Mouse (Mus musculus): ENCODE measurements at regions not wholly inside any gene's neighbourhood (a gene's known extent, or its start where the extent isn't known, plus 50 kb on each side); places are given as distances from the start of the nearest gene placed in this dataset.

DNA sequence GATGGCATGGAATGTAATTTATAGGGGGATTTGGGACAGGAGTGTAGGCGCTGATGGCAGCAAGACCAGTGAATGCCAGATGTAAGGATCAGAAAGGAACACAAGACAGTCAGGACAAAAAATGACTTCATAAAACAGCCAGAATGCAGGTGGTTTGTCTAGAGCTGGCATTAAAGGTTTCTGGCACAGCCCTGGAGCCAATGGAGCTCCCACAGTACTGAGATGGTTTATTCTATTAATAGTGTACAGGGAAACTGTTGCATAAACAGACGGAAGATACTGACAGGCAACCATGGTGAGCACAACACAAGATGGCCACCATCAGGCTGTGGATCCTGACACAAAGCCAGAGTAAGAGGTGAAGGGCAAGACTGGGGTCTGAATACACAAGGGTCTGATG lies 90.8 kb downstream of the Chst1 start:
- Histone ChIP-seq H3K27me3 (ENCODE audit: control insufficient read depth, insufficient read depth, low read length) (no peaks in the 10 kb centered on the region), H3K27ac (ENCODE audit: insufficient read depth, low read length) (no peak overlapping the region), H3K36me3 (ENCODE audit: control insufficient read depth, insufficient read depth, low read length) (no peaks in the 10 kb centered on the region), H3K4me3 (ENCODE audit: extremely low read depth, insufficient read depth, insufficient read length) (no peak overlapping the region), H3K4me1 (ENCODE audit: control insufficient read depth, insufficient read depth, insufficient read length) (no peaks in the 10 kb centered on the region)
- no peak for TF ChIP-seq POLR2A (IDR thresholded peaks at IDR 0.05; ENCODE audit: low read depth, low read length)
- no peak for TF ChIP-seq CTCF (IDR thresholded peaks at IDR 0.05; ENCODE audit: extremely low read depth, insufficient read depth, insufficient read length, insufficient replicate concordance)
- DNase-seq (ENCODE audit: low read depth in 1 of 2, low spot score in 2 of 2) = no peak
- 77% methylated on average over 2 of the region's 2 CpGs for WGBS

DNA sequence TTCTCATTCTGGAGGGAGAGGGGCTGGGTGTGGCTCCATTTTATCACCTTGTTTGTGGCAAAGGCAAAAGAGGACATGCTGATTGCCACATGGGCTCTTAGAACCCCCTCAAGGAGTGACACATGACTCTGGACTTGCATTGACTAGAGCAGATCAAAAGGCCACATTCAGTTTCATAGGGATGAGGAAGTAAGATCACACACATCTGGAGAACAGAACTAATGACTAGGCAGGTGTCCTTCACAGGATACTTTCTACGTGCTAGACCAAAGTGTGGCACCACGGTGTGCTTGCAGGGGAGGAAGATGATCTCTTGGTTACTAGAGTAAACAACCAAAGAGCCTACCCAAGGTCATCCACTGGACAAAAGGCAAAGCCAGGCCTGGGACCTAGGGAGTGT lies 91.9 kb downstream of the Chst1 start:
- H3K27ac ChIP-seq (ENCODE audit: insufficient read depth, low read length) = no peak overlapping the region
- no peaks in the 10 kb centered on the region for H3K36me3 ChIP-seq (ENCODE audit: control insufficient read depth, insufficient read depth, low read length)
- no peak for TF ChIP-seq POLR2A (IDR thresholded peaks at IDR 0.05; ENCODE audit: low read depth, low read length)
- no peak for TF ChIP-seq CTCF (IDR thresholded peaks at IDR 0.05; ENCODE audit: extremely low read depth, insufficient read depth, insufficient read length, insufficient replicate concordance)
- DNase-seq (ENCODE audit: low read depth in 1 of 2, low spot score in 2 of 2) = no peak
- H3K27me3 ChIP-seq (ENCODE audit: control insufficient read depth, insufficient read depth, low read length) = no peaks in the 10 kb centered on the region
- no peaks in the 10 kb centered on the region for H3K4me1 ChIP-seq (ENCODE audit: control insufficient read depth, insufficient read depth, insufficient read length)
- H3K4me3 ChIP-seq (ENCODE audit: extremely low read depth, insufficient read depth, insufficient read length) = no peak overlapping the region
- WGBS = 36% methylated on average over 2 of the region's 2 CpGs

DNA sequence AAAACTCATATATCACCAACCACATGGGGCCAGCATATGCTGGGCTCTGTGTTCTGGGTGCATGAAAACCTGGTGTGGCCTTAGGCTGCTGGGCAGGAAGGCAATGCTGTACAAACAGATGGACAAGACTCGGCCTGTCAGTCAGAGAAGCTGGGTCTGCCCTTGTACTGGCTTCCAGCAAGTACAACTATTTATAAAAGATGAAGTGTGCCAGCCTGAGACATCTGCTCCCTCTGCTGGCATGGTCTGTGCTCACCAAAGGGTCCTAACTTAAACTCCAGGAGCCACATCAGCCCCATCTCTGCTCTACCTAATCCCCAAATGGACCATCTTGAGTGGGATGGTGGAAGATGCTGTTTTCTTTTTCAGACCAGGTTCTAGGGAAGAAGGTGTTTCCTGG lies 93.1 kb downstream of the Chst1 start:
- Histone ChIP-seq H3K27me3 (ENCODE audit: control insufficient read depth, insufficient read depth, low read length) (no peaks in the 10 kb centered on the region), H3K36me3 (ENCODE audit: control insufficient read depth, insufficient read depth, low read length) (no peaks in the 10 kb centered on the region), H3K4me1 (ENCODE audit: control insufficient read depth, insufficient read depth, insufficient read length) (no peaks in the 10 kb centered on the region), H3K4me3 (ENCODE audit: extremely low read depth, insufficient read depth, insufficient read length) (no peak overlapping the region), H3K27ac (ENCODE audit: insufficient read depth, low read length) (no peak overlapping the region)
- TF ChIP-seq POLR2A (IDR thresholded peaks at IDR 0.05; ENCODE audit: low read depth, low read length) (no peak), CTCF (IDR thresholded peaks at IDR 0.05; ENCODE audit: extremely low read depth, insufficient read depth, insufficient read length, insufficient replicate concordance) (no peak)
- WGBS = 77% methylated on average over 1 of the region's 1 CpGs
- no peak for DNase-seq (ENCODE audit: low read depth in 1 of 2, low spot score in 2 of 2)

DNA sequence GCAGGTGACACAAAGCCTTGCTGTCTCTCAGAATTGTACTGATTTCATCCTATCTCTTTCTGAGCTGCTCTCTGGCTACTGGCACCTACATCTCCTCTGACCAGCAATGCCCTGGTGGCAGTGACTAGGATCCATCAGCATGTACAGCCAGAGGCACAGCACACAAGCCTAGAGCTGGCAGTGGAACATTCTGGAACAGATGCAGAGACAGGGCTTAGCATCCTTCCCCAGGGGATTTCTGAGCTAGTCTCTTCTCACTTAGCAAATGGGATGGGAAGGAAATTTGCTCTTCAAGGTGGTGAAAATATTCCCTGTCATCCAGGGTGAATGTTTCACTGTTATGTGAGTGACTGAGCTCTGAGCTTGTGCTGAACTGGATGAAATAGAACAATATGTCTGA lies 93.5 kb downstream of the Chst1 start:
- no peak for DNase-seq (ENCODE audit: low read depth in 1 of 2, low spot score in 2 of 2)
- Histone ChIP-seq H3K27ac (ENCODE audit: insufficient read depth, low read length) (no peak overlapping the region), H3K27me3 (ENCODE audit: control insufficient read depth, insufficient read depth, low read length) (no peaks in the 10 kb centered on the region), H3K4me1 (ENCODE audit: control insufficient read depth, insufficient read depth, insufficient read length) (no peaks in the 10 kb centered on the region), H3K4me3 (ENCODE audit: extremely low read depth, insufficient read depth, insufficient read length) (no peak overlapping the region), H3K36me3 (ENCODE audit: control insufficient read depth, insufficient read depth, low read length) (no peaks in the 10 kb centered on the region)
- TF ChIP-seq POLR2A (IDR thresholded peaks at IDR 0.05; ENCODE audit: low read depth, low read length) (no peak), CTCF (IDR thresholded peaks at IDR 0.05; ENCODE audit: extremely low read depth, insufficient read depth, insufficient read length, insufficient replicate concordance) (no peak)

DNA sequence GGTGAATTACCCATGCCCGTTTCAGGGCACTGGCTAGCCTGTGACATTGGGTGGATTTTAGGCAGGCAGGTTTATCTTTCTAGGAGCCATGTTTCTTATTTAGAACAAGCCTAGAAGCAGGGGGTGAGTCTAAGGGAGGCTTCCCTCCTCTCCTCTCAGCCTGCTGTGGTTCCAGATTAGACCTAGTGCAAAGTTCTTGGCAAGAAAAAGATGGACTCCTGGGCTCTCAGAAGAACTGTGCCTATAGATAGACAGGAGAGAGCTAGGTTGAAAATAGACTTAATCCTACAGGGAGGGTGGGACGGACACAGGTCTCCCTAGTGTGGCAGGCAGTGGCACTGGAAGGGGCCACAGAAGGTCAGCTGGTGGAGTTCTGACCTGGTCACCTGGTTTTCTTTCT lies 95.3 kb downstream of the Chst1 start:
- no peaks in the 10 kb centered on the region for H3K27me3 ChIP-seq (ENCODE audit: control insufficient read depth, insufficient read depth, low read length)
- no peaks in the 10 kb centered on the region for H3K4me1 ChIP-seq (ENCODE audit: control insufficient read depth, insufficient read depth, insufficient read length)
- TF ChIP-seq POLR2A (IDR thresholded peaks at IDR 0.05; ENCODE audit: low read depth, low read length) (no peak), CTCF (IDR thresholded peaks at IDR 0.05; ENCODE audit: extremely low read depth, insufficient read depth, insufficient read length, insufficient replicate concordance) (no peak)
- DNase-seq (ENCODE audit: low read depth in 1 of 2, low spot score in 2 of 2) = no peak
- 70% methylated on average over 2 of the region's 2 CpGs for WGBS
- H3K36me3 ChIP-seq (ENCODE audit: control insufficient read depth, insufficient read depth, low read length) = no peaks in the 10 kb centered on the region
- no peak overlapping the region for H3K4me3 ChIP-seq (ENCODE audit: extremely low read depth, insufficient read depth, insufficient read length)
- no peak overlapping the region for H3K27ac ChIP-seq (ENCODE audit: insufficient read depth, low read length)

DNA sequence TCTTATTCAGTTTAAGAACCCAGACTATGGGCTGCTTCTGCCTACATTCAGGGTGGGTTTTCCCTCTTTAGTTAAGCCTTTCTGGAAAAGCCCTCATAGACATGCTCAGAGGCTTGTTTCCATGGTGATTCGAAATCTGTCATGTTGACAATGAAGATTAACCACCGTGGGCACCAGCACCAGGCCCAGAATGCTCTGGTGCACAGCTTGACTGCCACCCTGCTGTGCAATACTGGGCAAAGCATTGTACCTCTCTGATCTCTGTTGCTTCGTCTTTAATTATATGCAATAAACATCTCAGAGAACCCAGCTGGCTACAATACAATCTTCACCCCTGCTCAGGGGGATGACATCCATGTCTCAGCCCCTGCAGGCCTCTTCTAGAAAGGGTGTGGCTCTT lies 96.4 kb downstream of the Chst1 start:
- H3K4me3 ChIP-seq (ENCODE audit: extremely low read depth, insufficient read depth, insufficient read length) = no peak overlapping the region
- DNase-seq (ENCODE audit: low read depth in 1 of 2, low spot score in 2 of 2) = no peak
- H3K4me1 ChIP-seq (ENCODE audit: control insufficient read depth, insufficient read depth, insufficient read length) = no peaks in the 10 kb centered on the region
- 68% methylated on average over 3 of the region's 3 CpGs for WGBS
- H3K36me3 ChIP-seq (ENCODE audit: control insufficient read depth, insufficient read depth, low read length) = no peaks in the 10 kb centered on the region
- H3K27me3 ChIP-seq (ENCODE audit: control insufficient read depth, insufficient read depth, low read length) = no peaks in the 10 kb centered on the region
- no peak overlapping the region for H3K27ac ChIP-seq (ENCODE audit: insufficient read depth, low read length)
- no peak for TF ChIP-seq CTCF (IDR thresholded peaks at IDR 0.05; ENCODE audit: extremely low read depth, insufficient read depth, insufficient read length, insufficient replicate concordance)
- no peak for TF ChIP-seq POLR2A (IDR thresholded peaks at IDR 0.05; ENCODE audit: low read depth, low read length)

DNA sequence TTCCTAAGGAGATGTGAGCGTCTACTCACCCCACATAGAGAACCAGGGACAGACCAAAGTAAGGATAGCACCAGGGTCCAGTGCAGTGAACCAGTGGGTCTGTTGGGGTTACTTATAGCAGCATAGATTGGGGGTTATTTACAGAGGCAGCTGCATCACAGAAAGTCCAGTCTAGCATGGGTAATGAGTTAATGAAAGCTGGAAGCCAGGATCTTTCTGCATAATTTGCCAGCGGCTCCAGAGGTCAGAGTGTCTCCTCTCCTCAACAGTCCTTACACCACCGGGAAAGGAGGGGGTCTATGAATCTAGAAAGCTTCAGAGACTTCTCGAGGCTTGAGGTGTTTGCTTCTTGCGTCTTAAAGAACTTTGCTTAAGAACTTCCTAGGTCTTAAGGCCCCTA lies 98.2 kb downstream of the Chst1 start:
- H3K4me3 ChIP-seq (ENCODE audit: extremely low read depth, insufficient read depth, insufficient read length) = no peak overlapping the region
- no peaks in the 10 kb centered on the region for H3K4me1 ChIP-seq (ENCODE audit: control insufficient read depth, insufficient read depth, insufficient read length)
- H3K27ac ChIP-seq (ENCODE audit: insufficient read depth, low read length) = no peak overlapping the region
- WGBS = 86% methylated on average over 5 of the region's 5 CpGs
- H3K36me3 ChIP-seq (ENCODE audit: control insufficient read depth, insufficient read depth, low read length) = no peaks in the 10 kb centered on the region
- no peak for DNase-seq (ENCODE audit: low read depth in 1 of 2, low spot score in 2 of 2)
- no peak for TF ChIP-seq CTCF (IDR thresholded peaks at IDR 0.05; ENCODE audit: extremely low read depth, insufficient read depth, insufficient read length, insufficient replicate concordance)
- no peak for TF ChIP-seq POLR2A (IDR thresholded peaks at IDR 0.05; ENCODE audit: low read depth, low read length)
- no peaks in the 10 kb centered on the region for H3K27me3 ChIP-seq (ENCODE audit: control insufficient read depth, insufficient read depth, low read length)
